Mouse (Mus musculus) stomach, postnatal 0 days (tissue): ENCODE measurements at regions not wholly inside any gene's neighbourhood (a gene's known extent, or its start where the extent isn't known, plus 50 kb on each side); places are given as distances from the start of the nearest gene placed in this dataset.

ENCODE experiments used
- ATAC-seq: fragments of 200-750 bp; cut with Nextera tagmentation; 2 replicates; pipeline ENCODE4 v1.8.0; 2017; ENCODE audit not compliant: low FRiP score, low TSS enrichment
- DNase-seq: peaks from one replicate; pipeline ENCODE4 v3.0.0-alpha.2; 2016; ENCODE audit warnings: low spot score
- H3K27ac ChIP-seq: fragments of 300-500 bp; sonication (generic); replicated peaks from 2 replicates; pipeline ENCODE4 v1.5.1; 2014; ENCODE audit warnings: mild to moderate bottlenecking, control low read depth
- H3K27me3 ChIP-seq: fragments of 300-500 bp; sonication (generic); 2 replicates; pipeline ENCODE4 v1.6.1; 2014; ENCODE audit warnings: low read length; ENCODE audit not compliant: control insufficient read depth, insufficient read depth
- H3K36me3 ChIP-seq: fragments of 300-500 bp; sonication (generic); 2 replicates; pipeline ENCODE4 v1.6.1; 2014; ENCODE audit warnings: low read length, mixed read lengths; ENCODE audit not compliant: control insufficient read depth, insufficient read depth
- H3K4me1 ChIP-seq: fragments of 300-500 bp; sonication (generic); replicated peaks from 2 replicates; pipeline ENCODE4 v1.6.1; 2014; ENCODE audit warnings: antibody characterized with exemption; ENCODE audit not compliant: control insufficient read depth, insufficient read depth
- H3K4me2 ChIP-seq: fragments of 300-500 bp; sonication (generic); replicated peaks from 2 replicates; pipeline ENCODE4 v1.6.1; 2014; ENCODE audit warnings: low read depth, mild to moderate bottlenecking, control low read depth, moderate library complexity
- H3K4me3 ChIP-seq: fragments of 300-500 bp; sonication (generic); 2 replicates; pipeline ENCODE4 v1.5.1; 2014; ENCODE audit warnings: low read depth, low read length, control low read depth
- H3K9ac ChIP-seq: fragments of 300-500 bp; sonication (generic); 2 replicates; pipeline ENCODE4 v1.6.1; 2014; ENCODE audit warnings: mild to moderate bottlenecking, low read length, control low read depth, mixed read lengths
- H3K9me3 ChIP-seq: fragments of 300-500 bp; sonication (generic); 2 replicates; pipeline ENCODE4 v1.6.1; 2016; ENCODE audit warnings: low read length; ENCODE audit not compliant: control insufficient read depth
- CTCF ChIP-seq: IDR thresholded peaks from 2 replicates; pipeline ENCODE4 v1.5.1; 2016; ENCODE audit warnings: antibody characterized with exemption, low read depth, mild to moderate bottlenecking, moderate library complexity
- EP300 ChIP-seq: optimal IDR thresholded peaks from 2 replicates; pipeline ENCODE3; 2016; ENCODE audit warnings: antibody characterized with exemption
- WGBS: fragments of 180-500 bp; shearing (Covaris S2); extraction: QIAGEN DNeasy Blood & Tissue Kit; methylation state at CpG from one replicate; pipeline ENCODE4 v1.1.7; 2014; 5-methylcytosine and 5-hydroxymethylcytosine counted together

DNA sequence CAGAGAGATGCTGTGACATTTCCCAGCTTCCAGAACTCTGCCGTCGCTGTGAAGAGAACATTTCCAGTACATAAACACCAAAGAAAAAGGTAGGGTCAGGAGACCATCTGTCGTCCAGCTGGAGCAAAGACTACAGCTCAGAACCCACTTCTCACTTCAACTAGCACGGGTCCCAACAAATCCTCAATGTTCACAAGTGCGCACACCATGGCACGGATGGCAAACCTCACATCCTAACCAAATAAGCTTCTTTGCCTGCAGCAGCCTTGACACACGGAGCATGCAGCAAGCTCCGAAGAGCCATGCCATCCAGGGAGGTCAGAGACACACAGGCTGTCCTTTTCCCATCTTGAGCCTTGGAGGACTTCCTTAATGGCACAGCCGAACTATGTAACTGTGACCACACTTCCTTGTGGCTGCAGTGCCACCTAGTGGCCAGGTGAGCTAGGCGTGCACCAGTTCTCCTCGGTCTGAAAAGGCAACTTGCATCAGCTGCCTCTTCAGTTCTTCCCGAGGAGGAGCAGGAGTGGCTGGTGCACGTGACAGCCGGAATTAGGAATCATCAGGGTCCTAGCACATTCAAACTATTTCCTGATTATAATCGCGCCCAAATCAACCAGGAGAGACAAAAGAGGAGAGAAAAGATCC, 125.4 kb downstream of the Dhx15 start:
- Histone ChIP-seq H3K4me1 (no peaks in the 10 kb centered on the region), H3K9ac (no peak overlapping the region), H3K4me3 (no peak overlapping the region), H3K4me2 (no peak overlapping the region), H3K36me3 (no peaks in the 10 kb centered on the region), H3K27ac (no peak overlapping the region), H3K27me3 (no peaks in the 10 kb centered on the region), H3K9me3 (no peaks in the 10 kb centered on the region)
- DNase-seq (peak; percentile 85), ATAC-seq (peak; percentile 80)
- peak; percentile 99 for TF ChIP-seq CTCF
- no peak for TF ChIP-seq EP300
- WGBS = 30% methylated on average over 16 of the region's 16 CpGs

DNA sequence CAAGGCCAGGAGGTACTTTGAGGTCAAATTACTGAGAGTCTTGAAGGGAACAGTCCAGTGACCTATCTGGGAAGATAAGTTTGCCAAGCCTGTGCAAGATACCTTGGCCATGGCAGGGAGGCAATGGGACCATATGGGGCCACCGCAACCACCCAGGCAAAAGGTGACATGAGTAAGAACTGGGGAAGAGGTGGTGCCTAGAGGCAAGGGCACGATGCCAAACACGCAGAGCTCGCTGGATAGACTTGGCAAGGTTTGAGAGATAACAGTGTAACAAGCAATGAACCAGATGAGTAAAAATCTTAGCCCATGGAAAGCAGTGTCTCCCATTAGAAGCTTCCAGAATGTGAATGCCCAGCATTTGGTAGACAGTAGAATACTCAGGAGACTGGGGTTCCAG, 128.1 kb downstream of the Dhx15 start:
- no peak for TF ChIP-seq EP300
- TF ChIP-seq CTCF = no peak
- H3K4me3 ChIP-seq = no peak overlapping the region
- ATAC-seq = no peak
- no peak for DNase-seq
- H3K9ac ChIP-seq = no peak overlapping the region
- no peaks in the 10 kb centered on the region for H3K36me3 ChIP-seq
- no peaks in the 10 kb centered on the region for H3K9me3 ChIP-seq
- no peaks in the 10 kb centered on the region for H3K27me3 ChIP-seq
- WGBS = 78% methylated on average over 4 of the region's 4 CpGs
- no peak overlapping the region for H3K27ac ChIP-seq
- no peak overlapping the region for H3K4me2 ChIP-seq
- no peaks in the 10 kb centered on the region for H3K4me1 ChIP-seq

DNA sequence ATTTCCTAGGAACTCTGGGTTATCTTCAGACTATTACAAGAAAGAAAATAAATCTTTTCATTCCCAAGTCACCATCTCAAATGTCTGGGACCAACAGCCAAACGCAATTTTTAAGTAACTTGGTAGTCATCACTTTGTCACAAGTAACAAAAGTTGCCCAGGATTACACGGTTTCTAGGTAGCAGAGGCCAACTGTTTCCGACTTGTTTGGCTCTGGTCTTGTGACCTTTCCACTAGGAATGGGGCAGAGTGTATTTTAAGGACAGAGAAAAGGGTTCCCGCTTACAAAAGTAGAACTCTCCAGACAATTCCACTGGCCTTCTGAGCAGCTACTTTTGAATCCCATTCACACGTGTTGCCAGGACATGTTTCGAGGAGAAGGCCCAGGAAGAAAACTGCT, 129.1 kb downstream of the Dhx15 start:
- WGBS = 80% methylated on average over 6 of the region's 6 CpGs
- DNase-seq = no peak
- Histone ChIP-seq H3K9ac (no peak overlapping the region), H3K27me3 (no peaks in the 10 kb centered on the region), H3K9me3 (no peaks in the 10 kb centered on the region), H3K27ac (no peak overlapping the region), H3K4me3 (no peak overlapping the region), H3K4me1 (no peaks in the 10 kb centered on the region), H3K4me2 (no peak overlapping the region), H3K36me3 (no peaks in the 10 kb centered on the region)
- TF ChIP-seq EP300 = no peak
- no peak for TF ChIP-seq CTCF
- ATAC-seq = no peak

DNA sequence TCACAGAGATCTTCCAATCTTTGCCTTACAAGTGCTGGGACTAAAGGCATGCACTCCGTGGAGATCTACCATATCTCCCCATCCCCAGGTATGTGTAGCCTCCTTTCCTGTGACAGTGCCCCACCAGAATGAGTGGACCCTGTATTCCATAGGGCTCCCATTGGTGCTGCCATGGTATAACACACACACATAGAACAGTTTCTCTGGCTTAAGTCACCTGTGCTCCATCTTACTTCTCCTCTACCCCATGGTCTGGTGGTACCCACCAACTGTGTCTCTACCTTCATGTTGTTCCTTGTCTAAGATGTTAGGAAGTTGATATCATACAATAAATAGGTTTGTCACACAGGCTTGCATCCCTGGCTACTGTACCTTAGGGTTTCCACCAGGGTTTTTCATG, 133.1 kb downstream of the Dhx15 start:
- Histone ChIP-seq H3K4me3 (no peak overlapping the region), H3K27ac (no peak overlapping the region), H3K4me2 (no peak overlapping the region), H3K4me1 (no peaks in the 10 kb centered on the region), H3K9ac (no peak overlapping the region), H3K27me3 (no peaks in the 10 kb centered on the region), H3K9me3 (no peaks in the 10 kb centered on the region), H3K36me3 (no peaks in the 10 kb centered on the region)
- TF ChIP-seq EP300 (no peak), CTCF (no peak)
- DNase-seq (no peak), ATAC-seq (no peak)
- WGBS = 81% methylated on average over 1 of the region's 1 CpGs

DNA sequence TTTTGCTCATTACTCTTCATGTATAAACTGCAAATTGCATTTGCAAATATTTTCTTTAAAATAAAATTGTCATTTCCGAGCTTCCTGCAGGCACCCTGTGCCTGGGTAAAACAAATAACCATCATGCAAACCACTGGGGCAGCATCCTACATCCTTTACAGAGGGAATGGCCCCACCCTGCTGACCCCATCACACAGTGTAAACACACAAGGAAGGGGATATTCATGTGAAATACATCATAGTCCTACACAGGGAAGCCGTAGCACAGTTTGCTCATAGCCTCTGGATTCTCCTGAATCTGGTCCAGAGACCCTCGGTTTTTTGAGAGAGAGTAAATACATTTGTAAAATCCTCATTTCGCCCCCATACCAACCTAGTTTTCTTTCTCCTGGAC, 138.2 kb downstream of the Dhx15 start:
- ATAC-seq (no peak), DNase-seq (no peak)
- TF ChIP-seq CTCF (no peak), EP300 (no peak)
- Histone ChIP-seq H3K36me3 (no peaks in the 10 kb centered on the region), H3K27ac (no peak overlapping the region), H3K4me3 (no peak overlapping the region), H3K27me3 (no peaks in the 10 kb centered on the region), H3K9me3 (no peaks in the 10 kb centered on the region), H3K4me1 (no peaks in the 10 kb centered on the region), H3K4me2 (no peak overlapping the region), H3K9ac (no peak overlapping the region)
- WGBS = 41% methylated on average over 4 of the region's 4 CpGs

DNA sequence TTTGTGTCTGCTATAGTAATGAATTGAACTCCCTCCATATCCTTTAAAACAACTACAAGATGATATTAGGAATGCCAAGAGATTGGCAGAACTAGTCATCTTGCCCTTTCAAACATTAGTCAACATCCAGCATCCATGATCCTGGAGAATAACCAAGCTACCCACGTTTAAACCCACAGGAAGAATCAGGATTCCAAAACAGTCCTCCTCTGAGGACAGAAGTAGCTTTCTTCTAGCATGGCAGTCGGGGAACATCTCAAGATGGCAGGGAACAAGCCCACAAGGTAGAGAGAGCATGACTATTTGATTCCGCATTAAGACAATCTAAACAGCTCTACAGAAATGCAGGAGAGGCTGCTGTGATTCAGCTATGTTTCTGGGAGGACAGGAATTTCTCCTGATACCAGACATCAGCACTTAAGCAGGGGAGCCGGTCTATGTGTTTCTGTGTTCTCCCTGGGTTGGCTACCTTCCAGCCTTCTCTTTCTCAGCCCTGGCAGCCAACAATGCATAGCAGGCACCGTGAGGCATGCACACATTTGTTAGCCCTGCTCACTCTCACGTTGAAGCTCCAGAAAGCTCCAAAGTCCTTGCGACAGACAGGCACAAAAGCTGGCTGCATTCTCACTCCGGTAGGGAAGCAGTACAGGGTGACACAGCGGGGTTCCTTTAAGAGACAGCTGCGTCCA, 138.8 kb downstream of the Dhx15 start:
- H3K4me3 ChIP-seq = no peak overlapping the region
- H3K36me3 ChIP-seq = no peaks in the 10 kb centered on the region
- ATAC-seq (no peak), DNase-seq (peak; percentile 16)
- 0 out of 2 replicates have a peak overlapping the region, but pooled peaks have one; percentile 20 for H3K4me2 ChIP-seq
- no peaks in the 10 kb centered on the region for H3K9me3 ChIP-seq
- no peaks in the 10 kb centered on the region for H3K4me1 ChIP-seq
- no peak overlapping the region for H3K9ac ChIP-seq
- TF ChIP-seq CTCF = no peak
- no peaks in the 10 kb centered on the region for H3K27me3 ChIP-seq
- WGBS = 34% methylated on average over 10 of the region's 10 CpGs
- H3K27ac ChIP-seq = 0 out of 2 replicates have a peak overlapping the region, but pooled peaks have one; percentile 8
